Mouse (Mus musculus) heart, embryonic 12.5 days (tissue): Measurements from ENCODE around the gene Tlcd2. TPM values are rescaled to one million over a fixed set of nuclear protein-coding genes. Genes with fewer than 3 reads are reported as not detected.

Source experiments
- ATAC-seq: fragments of 200-750 bp; cut with Nextera tagmentation; 2 replicates; pipeline ENCODE4 v1.8.0; 2017; ENCODE audit warnings: moderate TSS enrichment, moderate library complexity; ENCODE audit not compliant: insufficient number of reproducible peaks, low FRiP score
- H3K27ac ChIP-seq: fragments of 300-500 bp; sonication (generic); 2 replicates; pipeline ENCODE4 v1.5.1; 2016; ENCODE audit warnings: mild to moderate bottlenecking, moderate library complexity; ENCODE audit not compliant: poor library complexity, severe bottlenecking
- H3K27me3 ChIP-seq: fragments of 300-500 bp; sonication (generic); replicated peaks from 2 replicates; pipeline ENCODE4 v1.6.1; 2016; ENCODE audit warnings: mild to moderate bottlenecking, moderate library complexity
- H3K36me3 ChIP-seq: fragments of 300-500 bp; sonication (generic); 2 replicates; pipeline ENCODE4 v1.6.1; 2016; ENCODE audit warnings: mild to moderate bottlenecking, moderate library complexity
- H3K4me1 ChIP-seq: fragments of 300-500 bp; sonication (generic); replicated peaks from 2 replicates; pipeline ENCODE4 v1.6.1; 2016; ENCODE audit warnings: mild to moderate bottlenecking
- H3K4me2 ChIP-seq: fragments of 300-500 bp; sonication (generic); 2 replicates; pipeline ENCODE4 v1.6.1; 2016; ENCODE audit warnings: mild to moderate bottlenecking, moderate library complexity
- H3K4me3 ChIP-seq: fragments of 300-500 bp; sonication (generic); 2 replicates; pipeline ENCODE4 v1.5.1; 2016; ENCODE audit warnings: mild to moderate bottlenecking
- H3K9ac ChIP-seq: fragments of 300-500 bp; sonication (generic); 2 replicates; pipeline ENCODE4 v1.6.1; 2016; ENCODE audit warnings: mild to moderate bottlenecking, moderate library complexity
- H3K9me3 ChIP-seq: fragments of 300-500 bp; sonication (generic); replicated peaks from 2 replicates; pipeline ENCODE4 v1.6.1; 2016; ENCODE audit warnings: mild to moderate bottlenecking, moderate library complexity
- WGBS: fragments of 180-500 bp; shearing (Covaris S2); methylation state at CpG from one replicate; pipeline ENCODE4 v1.1.7; 2016; 5-methylcytosine and 5-hydroxymethylcytosine counted together
- polyA plus RNA-seq: library from polyadenylated mRNA; unstranded; fragments of >200 nt; fragmentation: Nextera tagmentation; extraction: Ambion mirVana; gene quantifications from 2 replicates; pipeline ENCODE4 v1.2.1, GENCODE M21; 2016

Tlcd2 gene
- polyA plus RNA-seq, 1 experiment from 2014 or later: 13.1 TPM

DNA sequence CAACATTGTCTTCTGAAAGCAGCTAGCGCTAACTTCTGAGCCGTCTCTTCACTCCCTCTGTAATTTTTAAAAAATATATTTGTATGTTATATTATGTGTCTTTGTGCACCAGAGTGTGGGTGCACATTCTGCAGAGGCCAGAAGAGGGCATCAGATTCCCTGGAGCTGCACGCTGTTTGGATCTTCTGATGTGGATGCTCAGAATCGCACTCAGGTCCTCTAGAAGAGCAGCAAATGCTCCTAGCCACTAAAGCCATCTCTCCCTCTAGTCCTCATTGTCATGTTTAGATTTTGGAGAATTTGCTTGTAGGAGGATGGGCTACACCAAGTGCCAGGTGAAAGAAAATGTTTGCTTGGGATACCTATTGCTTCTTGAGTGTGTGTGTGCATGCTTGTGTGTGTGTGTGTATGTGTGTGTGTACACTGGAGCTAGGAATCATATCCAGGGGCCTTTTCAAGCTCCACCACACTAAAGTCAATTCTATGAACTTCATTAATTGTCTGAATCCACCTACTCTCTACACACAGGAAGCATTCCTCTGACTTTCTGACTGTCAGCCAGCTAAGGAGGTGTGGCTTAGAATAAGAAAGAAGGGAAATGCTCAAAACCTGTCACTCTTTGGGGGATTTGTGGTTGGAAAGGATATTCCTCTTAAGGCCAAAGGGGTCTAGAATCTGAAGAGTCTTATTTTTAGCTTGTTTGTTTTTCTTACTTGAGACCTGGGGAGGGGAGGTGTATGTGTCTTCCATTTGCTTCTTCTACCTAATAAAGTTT is 5.4 kb downstream of the Tlcd2 start:
- 0 out of 2 replicates have a peak overlapping the region, but pooled peaks have one; percentile 55 for H3K4me3 ChIP-seq
- peak overlapping the region; percentile 91 for H3K4me2 ChIP-seq
- peaks cover 28% of the 10 kb centered on the region for H3K36me3 ChIP-seq
- no peaks in the 10 kb centered on the region for H3K27me3 ChIP-seq
- no peak overlapping the region for H3K27ac ChIP-seq
- WGBS: 96% methylated on average over 4 of the region's 4 CpGs
- peaks cover 38% of the 10 kb centered on the region for H3K4me1 ChIP-seq
- 0 out of 2 replicates have a peak, but pooled peaks cover 3% of the 10 kb centered on the region for H3K9me3 ChIP-seq
- no peak overlapping the region for H3K9ac ChIP-seq
- no peak for ATAC-seq

DNA sequence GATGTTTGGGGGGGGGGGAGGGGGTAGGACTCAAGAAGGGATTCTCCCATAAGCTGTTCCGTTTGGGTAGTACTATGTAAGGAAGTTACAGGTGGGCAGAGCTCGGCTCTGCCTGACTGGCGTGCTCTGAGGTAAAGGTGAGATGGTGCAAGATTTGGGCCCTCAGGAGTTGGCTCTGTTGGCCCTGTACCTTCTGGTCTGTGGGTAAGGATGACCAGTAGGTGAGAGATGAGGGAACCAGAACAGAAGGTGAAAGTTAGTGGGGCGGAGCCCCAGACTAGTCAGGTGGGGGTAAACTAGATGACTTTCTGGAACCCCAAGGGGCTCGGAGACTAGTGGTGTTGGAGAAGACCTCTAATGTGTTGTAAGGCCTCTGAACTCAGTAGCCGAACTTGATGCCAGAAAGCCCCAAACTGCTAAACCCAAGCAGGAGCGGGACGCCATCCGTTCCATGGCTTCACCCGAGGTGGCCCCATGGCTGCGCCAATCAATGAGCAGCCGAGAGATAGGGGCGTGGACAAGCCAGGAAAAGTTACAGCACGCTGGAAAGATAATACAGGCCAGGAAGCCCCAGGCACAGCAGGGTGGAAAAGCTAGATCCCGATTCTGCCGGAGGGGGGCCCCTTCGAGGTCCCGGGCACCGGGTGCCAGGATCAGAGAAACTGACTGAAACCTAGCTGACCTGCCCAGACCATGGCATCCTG is 6.1 kb downstream of the Tlcd2 start:
- peak overlapping the region; percentile 58 for H3K27ac ChIP-seq
- peak; percentile 76 for ATAC-seq
- peak overlapping the region; percentile 55 for H3K4me3 ChIP-seq
- peak overlapping the region; percentile 68 for H3K9ac ChIP-seq
- WGBS: 11% methylated on average over 19 of the region's 19 CpGs
- H3K9me3 ChIP-seq: 0 out of 2 replicates have a peak, but pooled peaks cover 3% of the 10 kb centered on the region
- peak overlapping the region; percentile 91 for H3K4me2 ChIP-seq
- H3K4me1 ChIP-seq: peaks cover 32% of the 10 kb centered on the region
- H3K27me3 ChIP-seq: no peaks in the 10 kb centered on the region
- peaks cover 28% of the 10 kb centered on the region for H3K36me3 ChIP-seq

DNA sequence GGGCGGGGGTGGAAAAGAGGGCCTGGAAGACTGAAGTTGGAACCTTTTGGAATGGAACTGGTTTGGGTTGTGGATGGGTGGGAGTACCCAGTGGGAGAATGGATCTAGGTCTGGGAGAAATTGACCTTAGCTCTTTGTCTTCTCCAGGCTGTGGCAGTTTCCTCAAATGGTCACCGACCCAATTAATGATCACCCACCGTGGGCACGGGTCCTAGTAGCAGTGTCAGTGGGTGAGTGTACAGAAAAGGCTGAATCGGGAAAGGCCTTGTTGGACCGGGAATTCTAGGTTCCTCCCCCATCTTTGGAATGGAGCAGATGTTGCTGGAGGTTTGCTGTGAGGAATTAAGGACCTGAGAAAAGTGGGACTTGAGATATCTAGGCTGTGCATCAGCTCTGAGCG is 6.9 kb downstream of the Tlcd2 start:
- 64% methylated on average over 7 of the region's 7 CpGs for WGBS
- peak overlapping the region; percentile 91 for H3K4me2 ChIP-seq
- H3K4me3 ChIP-seq: peak overlapping the region; percentile 55
- no peak for ATAC-seq
- peaks cover 24% of the 10 kb centered on the region for H3K4me1 ChIP-seq
- peaks cover 28% of the 10 kb centered on the region for H3K36me3 ChIP-seq
- peak overlapping the region; percentile 68 for H3K9ac ChIP-seq
- H3K27ac ChIP-seq: no peak overlapping the region
- H3K27me3 ChIP-seq: no peaks in the 10 kb centered on the region
- 0 out of 2 replicates have a peak, but pooled peaks cover 3% of the 10 kb centered on the region for H3K9me3 ChIP-seq

DNA sequence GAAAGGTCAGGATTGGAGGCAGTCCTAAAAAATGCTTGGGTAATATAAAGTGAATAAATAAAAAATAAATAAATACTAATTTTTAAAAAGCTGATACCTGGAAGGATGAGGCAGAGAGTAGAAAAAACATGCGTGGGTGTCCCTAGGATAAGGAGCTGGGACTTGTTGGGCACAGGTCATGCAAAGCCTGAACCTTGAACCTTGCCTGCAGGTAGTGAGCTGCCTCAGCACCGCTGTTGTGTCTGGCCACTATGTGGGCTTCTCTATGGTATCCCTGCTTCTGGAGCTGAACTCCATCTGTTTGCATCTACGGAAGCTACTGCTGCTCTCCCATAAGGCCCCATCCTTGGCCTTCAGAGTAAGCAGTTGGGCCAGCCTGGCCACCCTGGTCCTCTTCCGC is 7.7 kb downstream of the Tlcd2 start:
- H3K27ac ChIP-seq: no peak overlapping the region
- no peak for ATAC-seq
- H3K27me3 ChIP-seq: no peaks in the 10 kb centered on the region
- H3K9ac ChIP-seq: no peak overlapping the region
- H3K4me3 ChIP-seq: no peak overlapping the region
- peaks cover 18% of the 10 kb centered on the region for H3K4me1 ChIP-seq
- 83% methylated on average over 4 of the region's 4 CpGs for WGBS
- peaks cover 23% of the 10 kb centered on the region for H3K36me3 ChIP-seq
- H3K4me2 ChIP-seq: no peak overlapping the region
- H3K9me3 ChIP-seq: 0 out of 2 replicates have a peak, but pooled peaks cover 3% of the 10 kb centered on the region

DNA sequence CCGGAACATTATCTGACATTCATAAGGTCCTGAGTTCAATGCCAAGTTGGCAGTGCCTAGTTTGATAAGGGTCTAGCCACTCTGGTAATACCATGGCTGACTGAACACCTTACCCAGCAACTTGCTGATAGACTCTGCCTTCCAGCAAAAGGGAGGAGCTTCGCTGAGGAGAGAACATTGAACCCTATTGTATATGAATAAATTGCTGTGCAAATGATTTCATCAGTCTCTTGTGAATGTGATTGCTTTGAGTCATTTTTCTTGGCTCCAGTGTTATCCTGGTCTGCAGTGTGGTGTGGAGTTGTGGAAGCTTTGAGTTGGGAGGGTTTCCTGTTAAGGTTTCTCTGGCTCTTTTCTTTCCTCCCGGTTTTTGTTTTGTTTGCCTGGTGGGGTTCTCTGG is 9.2 kb downstream of the Tlcd2 start:
- Histone ChIP-seq H3K27me3 (no peaks in the 10 kb centered on the region), H3K27ac (no peak overlapping the region)

DNA sequence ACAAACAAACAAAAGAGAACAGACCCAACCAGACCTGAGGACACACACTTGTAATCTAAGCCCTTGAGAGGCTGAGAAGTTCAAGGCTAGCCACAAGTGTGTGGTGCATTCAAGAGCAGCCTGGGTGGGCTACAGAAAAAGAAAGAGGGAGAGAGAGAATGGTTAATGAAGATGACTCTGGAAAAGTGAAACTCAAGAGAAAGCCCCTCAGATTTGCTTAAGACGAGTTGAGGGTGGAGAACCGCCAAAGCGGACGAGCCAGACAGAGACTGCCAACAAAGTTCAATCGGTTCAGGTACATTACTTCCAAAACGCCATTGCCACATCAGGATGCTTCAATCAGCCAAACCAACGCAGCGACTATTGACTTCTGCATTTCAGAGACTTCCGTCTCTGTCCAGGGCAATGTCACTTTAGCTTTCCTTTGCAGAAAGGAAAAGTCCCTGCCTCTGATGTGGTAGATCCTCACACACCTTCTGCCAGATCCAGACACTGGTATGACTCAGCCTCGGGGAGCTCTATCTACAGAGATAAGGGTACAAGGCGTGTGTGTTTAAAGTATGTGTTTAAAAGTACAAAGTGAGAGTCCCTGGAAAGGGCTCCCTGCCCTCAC is 11.1 kb downstream of the Tlcd2 start:
- no peaks in the 10 kb centered on the region for H3K36me3 ChIP-seq
- no peak overlapping the region for H3K27ac ChIP-seq
- no peaks in the 10 kb centered on the region for H3K27me3 ChIP-seq
- H3K9me3 ChIP-seq: no peaks in the 10 kb centered on the region
- H3K4me2 ChIP-seq: no peak overlapping the region
- ATAC-seq: no peak
- H3K9ac ChIP-seq: no peak overlapping the region
- 61% methylated on average over 11 of the region's 11 CpGs for WGBS
- H3K4me3 ChIP-seq: no peak overlapping the region
- H3K4me1 ChIP-seq: peaks cover 9% of the 10 kb centered on the region

More for the DNA sequence above, 9.2 kb downstream of the Tlcd2 start:
- Histone ChIP-seq H3K4me2 (no peak overlapping the region), H3K4me3 (no peak overlapping the region), H3K4me1 (peaks cover 12% of the 10 kb centered on the region), H3K36me3 (peaks cover 9% of the 10 kb centered on the region), H3K9ac (no peak overlapping the region), H3K9me3 (0 out of 2 replicates have a peak, but pooled peaks cover 3% of the 10 kb centered on the region)
- WGBS: 75% methylated on average over 3 of the region's 3 CpGs
- ATAC-seq: no peak

DNA sequence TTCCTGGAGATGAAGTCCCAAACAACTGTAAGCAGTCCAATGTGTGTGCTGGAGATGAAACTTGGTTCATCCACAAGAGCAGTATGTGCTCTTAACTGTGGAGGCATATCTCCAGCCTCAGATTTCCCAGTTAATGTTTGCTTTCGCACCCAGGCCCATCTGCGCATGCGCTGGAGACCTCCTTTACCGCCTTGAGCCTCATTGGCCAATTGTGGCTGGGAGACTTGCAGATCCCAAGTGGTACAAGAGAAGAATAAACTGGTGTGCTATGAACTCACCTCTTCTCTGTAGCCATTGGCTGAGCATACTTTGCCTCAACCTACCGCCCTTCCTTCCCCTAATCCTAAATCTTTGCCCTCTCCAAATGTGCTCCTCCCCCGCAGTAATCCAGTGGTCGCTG is 11.9 kb downstream of the Tlcd2 start:
- 49% methylated on average over 7 of the region's 7 CpGs for WGBS
- Histone ChIP-seq H3K36me3 (no peaks in the 10 kb centered on the region), H3K27ac (no peak overlapping the region), H3K4me3 (no peak overlapping the region), H3K9ac (no peak overlapping the region), H3K4me1 (peaks cover 2% of the 10 kb centered on the region; the same call in 1 of the 2 replicates), H3K27me3 (no peaks in the 10 kb centered on the region), H3K4me2 (no peak overlapping the region), H3K9me3 (no peaks in the 10 kb centered on the region)
- ATAC-seq: no peak

DNA sequence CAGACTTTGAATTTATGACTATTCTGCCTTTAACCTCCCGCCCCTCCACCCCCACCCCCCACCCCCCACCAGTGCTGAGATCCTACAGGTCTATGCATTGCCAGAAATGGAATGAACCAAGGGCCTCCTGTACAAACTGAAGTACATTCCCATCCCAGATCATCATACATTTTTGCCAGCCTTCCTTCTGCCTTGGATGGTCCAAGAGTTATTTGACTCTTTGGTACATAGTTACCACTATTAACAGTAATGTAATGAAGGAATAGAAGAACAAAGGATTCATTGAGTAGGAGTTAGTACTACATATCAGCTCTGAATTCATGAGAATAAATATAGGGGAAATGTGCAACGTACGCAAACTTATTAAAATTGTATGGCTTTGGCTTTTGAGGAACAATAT is 24.7 kb downstream of the Tlcd2 start:
- Histone ChIP-seq H3K4me1 (peaks cover 11% of the 10 kb centered on the region), H3K36me3 (peaks cover 25% of the 10 kb centered on the region), H3K9me3 (no peaks in the 10 kb centered on the region), H3K27me3 (no peaks in the 10 kb centered on the region), H3K27ac (no peak overlapping the region), H3K4me3 (peak overlapping the region; percentile 96), H3K4me2 (peak overlapping the region; percentile 91; the same call in 1 of the 2 replicates), H3K9ac (no peak overlapping the region)
- WGBS: 26% methylated on average over 3 of the region's 3 CpGs
- 0 out of 2 replicates have a peak, but pooled peaks have one; percentile 10 for ATAC-seq

DNA sequence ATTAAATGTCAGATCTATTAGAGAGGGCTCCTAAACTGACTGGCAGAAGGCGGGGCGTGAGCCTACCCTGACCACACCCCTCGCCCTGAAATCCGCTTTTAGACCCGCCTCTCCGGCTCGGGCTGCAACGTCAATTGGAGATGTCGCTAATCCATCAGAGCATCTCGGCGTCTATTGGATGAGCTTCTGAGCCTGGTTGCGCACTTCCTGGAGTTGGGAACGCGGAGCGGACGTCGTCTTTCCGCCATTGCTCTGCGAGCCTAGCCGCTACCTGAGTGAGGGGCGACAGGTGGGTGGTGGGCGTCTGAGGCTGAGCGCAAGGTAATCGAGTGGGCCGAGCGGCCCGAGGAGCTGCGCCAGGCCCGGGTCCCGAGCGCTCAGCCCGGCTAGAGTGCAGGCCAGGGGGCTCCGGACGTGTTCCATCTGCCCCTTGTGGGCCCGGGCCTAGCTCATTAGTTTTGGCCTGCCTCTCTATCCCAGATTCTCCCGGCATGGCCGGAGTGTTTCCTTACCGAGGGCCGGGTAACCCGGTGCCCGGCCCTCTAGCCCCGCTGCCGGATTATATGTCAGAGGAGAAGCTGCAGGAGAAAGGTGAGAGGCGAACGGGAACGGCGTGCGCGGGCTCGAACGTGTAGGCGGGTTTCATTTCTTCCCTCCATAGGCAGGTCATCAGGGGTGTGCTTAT is 25.2 kb downstream of the Tlcd2 start, which contains the start of gene Prpf8:
Prpf8 (plus strand) TSS at position 216 of the 685 bp plus-strand sequence.
- Histone ChIP-seq H3K4me3 (peak within 1 kb of the TSS; percentile 96), H3K4me2 (peak within 1 kb of the TSS; percentile 91), H3K27ac (0 out of 2 replicates have a peak within 1 kb of the TSS, but pooled peaks have one; percentile 65), H3K9me3 (no peaks in the 10 kb centered on the region), H3K9ac (peak within 1 kb of the TSS; percentile 98), H3K27me3 (no peaks in the 10 kb centered on the region), H3K36me3 (peaks cover 30% of the 10 kb centered on the region), H3K4me1 (peaks cover 11% of the 10 kb centered on the region)
- ATAC-seq: peak; percentile 99
- WGBS: under 1% methylated on average over 52 of the region's 52 CpGs

DNA sequence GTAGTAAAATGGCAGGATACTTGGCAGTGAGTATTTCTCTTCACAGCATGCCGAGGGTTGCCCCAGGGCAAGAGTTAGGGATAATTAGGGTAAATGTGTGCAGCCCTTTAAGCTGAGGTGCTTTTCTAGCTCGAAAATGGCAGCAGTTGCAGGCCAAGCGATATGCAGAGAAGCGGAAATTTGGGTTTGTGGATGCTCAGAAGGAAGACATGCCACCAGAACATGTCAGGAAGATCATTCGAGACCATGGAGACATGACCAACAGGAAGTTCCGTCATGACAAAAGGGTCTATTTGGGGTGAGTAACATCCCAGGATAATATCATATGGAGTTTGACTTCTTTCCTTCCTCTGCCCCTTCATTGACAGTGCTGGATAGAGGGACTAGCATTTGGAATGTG is 26.0 kb downstream of the Tlcd2 start:
- 34% methylated on average over 6 of the region's 6 CpGs for WGBS
- Histone ChIP-seq H3K4me1 (peaks cover 11% of the 10 kb centered on the region), H3K27ac (no peak overlapping the region), H3K4me3 (peak overlapping the region; percentile 96), H3K27me3 (no peaks in the 10 kb centered on the region), H3K36me3 (peaks cover 38% of the 10 kb centered on the region), H3K9me3 (no peaks in the 10 kb centered on the region), H3K9ac (peak overlapping the region; percentile 98), H3K4me2 (peak overlapping the region; percentile 91)
- no peak for ATAC-seq
